Comparison of ENCODE assay signal across 9 mouse cellular contexts in the genomic region with DNA sequence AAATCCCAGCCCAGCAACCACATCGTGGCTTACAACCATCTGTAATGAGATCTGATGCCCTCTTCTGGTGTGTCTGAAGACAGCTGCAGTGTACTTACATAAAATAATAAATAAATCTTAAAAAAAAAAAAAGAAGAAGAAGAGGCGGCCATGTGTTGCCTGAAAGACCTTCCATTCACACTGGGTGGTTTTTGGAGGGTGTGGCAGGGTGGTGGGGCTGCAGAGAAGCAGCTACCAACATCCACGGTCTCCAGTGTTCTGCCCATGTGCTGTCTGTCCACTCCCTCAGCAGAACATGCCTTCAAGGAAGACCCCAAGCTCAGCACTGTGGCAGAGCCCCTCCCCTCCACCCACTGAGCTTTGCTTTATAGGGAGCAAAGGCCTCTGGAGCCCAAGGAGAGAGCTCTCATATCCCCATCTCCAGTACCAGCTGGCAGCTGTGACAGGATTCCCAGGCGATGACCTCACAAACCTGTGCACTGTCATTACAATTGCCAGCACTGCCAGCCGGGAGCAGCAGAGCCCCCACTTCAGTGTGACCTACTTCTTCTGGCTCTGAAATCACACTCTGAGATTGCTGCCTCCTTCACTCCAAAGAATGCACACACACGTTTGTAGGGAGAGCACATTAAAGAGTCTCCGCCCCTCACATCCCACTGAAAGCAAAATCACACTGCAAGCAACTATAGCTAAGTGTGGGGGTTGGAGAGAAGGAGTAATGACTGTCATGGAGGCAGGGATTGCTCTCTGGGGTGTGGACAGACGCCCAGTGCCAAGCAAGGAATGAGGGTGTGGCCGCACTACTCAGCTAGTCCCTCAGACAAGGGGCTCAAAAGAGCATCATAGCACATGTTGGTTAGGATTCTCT.
DNase-seq lines count a peak whose midpoint lies in the region; ATAC-seq and TF ChIP-seq lines count a peak whose summit lies in the region.
"Had no signal": no experiment of that assay in that cellular context is flagged by ENCODE, and none has a peak within 500 bp of the region (broad histone marks: within the 10 kb centered on the region; RNA-seq: fewer than 3 reads in every experiment).

No protein-coding gene starts in this region.

- DNase-seq in kidney, adult 11 months, result no peak
- DNase-seq in brain, embryonic 14.5 days (ENCODE audit: low read depth), result peak; percentile 66
- DNase-seq in left cerebral cortex, postnatal 14 days (ENCODE audit: low spot score in 2 of 2), result peak; percentile 54 to 90
- peak; percentile 38 for DNase-seq in retina, postnatal 7 days (ENCODE audit: low read depth, low spot score)
- DNase-seq in T-cell, adult 2 months (ENCODE audit: low spot score), result no peak
- DNase-seq in liver, postnatal 0 days, result no peak

- no peaks in the 10 kb centered on the region for H3K9me3 ChIP-seq in kidney, embryonic 14.5 days (ENCODE audit: control insufficient read depth, low read length)
- H3K9me3 ChIP-seq in liver, postnatal 0 days (ENCODE audit: low read length), result no peaks in the 10 kb centered on the region

- TF ChIP-seq EP300 in liver, postnatal 0 days (IDR thresholded peaks at IDR 0.05; ENCODE audit: low read depth), result no peak

- H3K27me3 ChIP-seq in kidney, embryonic 14.5 days (ENCODE audit: control insufficient read depth, insufficient read depth, low read length), result no peaks in the 10 kb centered on the region
- no peaks in the 10 kb centered on the region for H3K27me3 ChIP-seq in liver, postnatal 0 days (ENCODE audit: insufficient read depth, low read length)
- H3K27me3 ChIP-seq: Patski had no signal

- no peak overlapping the region for H3K4me3 ChIP-seq in kidney, embryonic 14.5 days (ENCODE audit: low read length)
- H3K4me3 ChIP-seq in liver, postnatal 0 days (ENCODE audit: low read depth, low read length), result no peak overlapping the region

- no peak overlapping the region for H3K27ac ChIP-seq in kidney, embryonic 14.5 days (ENCODE audit: low read depth, low read length)
- H3K27ac ChIP-seq in liver, postnatal 0 days (ENCODE audit: low read depth), result no peak overlapping the region

- TF ChIP-seq CTCF in brain, embryonic 14.5 days (IDR thresholded peaks at IDR 0.05; ENCODE audit: borderline replicate concordance, extremely low read depth, insufficient read depth, insufficient read length), result no peak
- no peak for TF ChIP-seq CTCF in liver, postnatal 0 days (IDR thresholded peaks at IDR 0.05; ENCODE audit: low read depth)

- no peak for TF ChIP-seq POLR2A in brain, embryonic 14.5 days (IDR thresholded peaks at IDR 0.05; ENCODE audit: borderline replicate concordance, extremely low read depth, insufficient read depth, insufficient read length, poor library complexity, severe bottlenecking)

- H3K36me3 ChIP-seq in kidney, embryonic 14.5 days (ENCODE audit: control insufficient read depth, insufficient read depth, low read length), result no peaks in the 10 kb centered on the region
- no peaks in the 10 kb centered on the region for H3K36me3 ChIP-seq in liver, postnatal 0 days (replicated peaks; ENCODE audit: insufficient read depth, low read length)

- H3K4me2 ChIP-seq in kidney, embryonic 14.5 days (replicated peaks; ENCODE audit: low read depth, low read length), result no peak overlapping the region
- no peak overlapping the region for H3K4me2 ChIP-seq in liver, postnatal 0 days (ENCODE audit: low read depth, low read length)

- intact Hi-C loops in left cerebral cortex, postnatal 14 days (cut with DNase I), result loop anchor here (5.0 kb wide), 1 partner anchor 84 kb away; a partner anchor contains a TSS

- no peaks in the 10 kb centered on the region for H3K4me1 ChIP-seq in kidney, embryonic 14.5 days (ENCODE audit: control insufficient read depth, insufficient read depth, low read length)
- peaks cover 19% of the 10 kb centered on the region for H3K4me1 ChIP-seq in liver, postnatal 0 days (ENCODE audit: insufficient read depth)

- H3K9ac ChIP-seq in kidney, embryonic 14.5 days (ENCODE audit: low read depth, low read length), result no peak overlapping the region
- H3K9ac ChIP-seq in liver, postnatal 0 days (replicated peaks), result no peak overlapping the region

- peak; percentile 14; the same call in 1 of the 2 replicates for ATAC-seq in kidney, embryonic 14.5 days (ENCODE audit: low FRiP score, low TSS enrichment)
- ATAC-seq in frontal cortex, adult (ENCODE audit: low TSS enrichment), result peak; percentile 87
- ATAC-seq in liver, postnatal 0 days, result no peak
- ATAC-seq: Patski had no signal

- 65% methylated on average over 9 of the region's 9 CpGs for WGBS in kidney, embryonic 14.5 days
- 70% methylated on average over 9 of the region's 9 CpGs for WGBS in liver, postnatal 0 days (ENCODE audit: insufficient replicate concordance)

Comparison
In these comparisons a context has a peak if more than half of its experiments do, and no peak if none do; other contexts are left out.
1. DNase-seq: peak in brain, embryonic 14.5 days (single experiment), left cerebral cortex, postnatal 14 days (2 of 2) and retina, postnatal 7 days (single experiment); none in kidney, adult 11 months (single experiment), T-cell, adult 2 months (single experiment) and liver, postnatal 0 days (single experiment).